Mouse (Mus musculus): ENCODE measurements around the gene Eif2ak4.

GRCm38 (mm10) chr2:118401834-118402727 is 13.7 kb downstream of the Eif2ak4 start:
- TF ChIP-seq POLR2A (IDR thresholded peaks at IDR 0.05; ENCODE audit: low read depth, low read length) (no peak), CTCF (IDR thresholded peaks at IDR 0.05; ENCODE audit: extremely low read depth, insufficient read depth, insufficient read length, insufficient replicate concordance) (no peak)
